9 mouse cellular contexts compared by ENCODE assay signal in the genomic region with DNA sequence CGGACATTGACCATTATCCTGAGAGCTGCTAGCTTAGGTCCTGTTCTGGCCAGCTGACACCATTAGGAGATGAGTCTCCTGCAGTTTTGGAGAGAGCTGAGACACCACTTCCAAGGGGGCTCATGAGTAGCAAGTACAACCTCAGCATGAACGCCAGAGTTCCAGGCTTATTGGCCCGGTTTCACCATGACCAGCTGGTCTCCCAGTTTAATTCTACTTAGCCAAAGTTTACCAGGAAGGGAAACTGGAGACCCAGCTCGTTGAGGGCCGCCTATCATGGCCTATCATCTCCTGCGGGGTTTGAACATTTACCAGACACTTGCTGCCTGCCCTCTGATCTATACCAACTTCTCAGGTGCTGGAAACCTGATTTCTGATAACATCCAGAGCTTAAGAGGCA. TPM values are rescaled to one million over a fixed set of nuclear protein-coding genes. Genes with fewer than 3 reads are reported as not detected.
DNase-seq lines count a peak whose midpoint lies in the region; ATAC-seq lines count a peak whose summit lies in the region.
"Had no signal": no experiment of that assay in that cellular context is flagged by ENCODE, and none has a peak within 500 bp of the region (broad histone marks: within the 10 kb centered on the region; RNA-seq: fewer than 3 reads in every experiment).

No protein-coding gene starts in this region.

- no peak overlapping the region for H3K4me2 ChIP-seq in kidney, embryonic 14.5 days (replicated peaks; ENCODE audit: low read depth, low read length)
- no peak overlapping the region for H3K4me2 ChIP-seq in embryonic facial prominence, embryonic 11.5 days (ENCODE audit: low read depth, low read length)
- no peak overlapping the region for H3K4me2 ChIP-seq in heart, embryonic 15.5 days
- no peak overlapping the region for H3K4me2 ChIP-seq in liver, embryonic 11.5 days

- H3K27ac ChIP-seq in kidney, embryonic 14.5 days (ENCODE audit: low read depth, low read length): peak overlapping the region; percentile 62
- peak overlapping the region; percentile 52 for H3K27ac ChIP-seq in embryonic facial prominence, embryonic 11.5 days (replicated peaks; ENCODE audit: low read depth, low read length)
- H3K27ac ChIP-seq in heart, embryonic 15.5 days: peak overlapping the region; percentile 63
- H3K27ac ChIP-seq in liver, embryonic 11.5 days (ENCODE audit: low read depth, low read length): peak overlapping the region; percentile 62

- DNase-seq in kidney, postnatal 14 days: no peak
- no peak for DNase-seq in embryonic facial prominence, embryonic 11.5 days (ENCODE audit: low spot score)
- DNase-seq in liver, embryonic 11.5 days (ENCODE audit: low spot score): no peak
- DNase-seq in thymus, adult 18-20 months: no peak
- DNase-seq in gastrocnemius, postnatal 4 days (ENCODE audit: low spot score in 2 of 2): no peak

- H3K36me3 ChIP-seq in kidney, embryonic 14.5 days (ENCODE audit: control insufficient read depth, insufficient read depth, low read length): peaks cover 14% of the 10 kb centered on the region; the same call in 1 of the 2 replicates
- H3K36me3 ChIP-seq in embryonic facial prominence, embryonic 11.5 days (replicated peaks; ENCODE audit: control insufficient read depth, insufficient read depth, low read depth, low read length): peaks cover 3% of the 10 kb centered on the region; the same call in 1 of the 2 replicates
- H3K36me3 ChIP-seq in heart, embryonic 15.5 days: 0 out of 2 replicates have a peak, but pooled peaks cover 3% of the 10 kb centered on the region
- H3K36me3 ChIP-seq in liver, embryonic 11.5 days (ENCODE audit: control insufficient read depth, insufficient read depth, low read length): peaks cover 10% of the 10 kb centered on the region; the same call in 1 of the 2 replicates

- ATAC-seq in kidney, embryonic 14.5 days (ENCODE audit: low FRiP score, low TSS enrichment): no peak
- no peak for ATAC-seq in embryonic facial prominence, embryonic 11.5 days (replicated peaks; ENCODE audit: insufficient number of reproducible peaks, low FRiP score, low TSS enrichment, low read depth)
- ATAC-seq in heart, embryonic 15.5 days (replicated peaks; ENCODE audit: insufficient number of reproducible peaks, insufficient read depth, low FRiP score, low read depth): no peak
- ATAC-seq in liver, embryonic 11.5 days (replicated peaks; ENCODE audit: low FRiP score): no peak
- ATAC-seq in monocyte, adult 5-6 weeks (replicated peaks; ENCODE audit: insufficient number of reproducible peaks, low FRiP score, low TSS enrichment, poor library complexity, severe bottlenecking): no peak

- H3K4me3 ChIP-seq in kidney, embryonic 14.5 days (ENCODE audit: low read length): no peak overlapping the region
- H3K4me3 ChIP-seq in embryonic facial prominence, embryonic 11.5 days (ENCODE audit: low read depth, low read length): no peak overlapping the region
- H3K4me3 ChIP-seq in heart, embryonic 15.5 days: no peak overlapping the region
- H3K4me3 ChIP-seq in liver, embryonic 11.5 days (ENCODE audit: low read depth, low read length): no peak overlapping the region
- H3K4me3 ChIP-seq: erythroblast, embryonic 14.5 days had no signal

- H3K4me1 ChIP-seq in kidney, embryonic 14.5 days (ENCODE audit: control insufficient read depth, insufficient read depth, low read length): peaks cover 84% of the 10 kb centered on the region
- peaks cover 46% of the 10 kb centered on the region for H3K4me1 ChIP-seq in embryonic facial prominence, embryonic 11.5 days (ENCODE audit: control insufficient read depth, insufficient read depth, low read length)
- peaks cover 92% of the 10 kb centered on the region for H3K4me1 ChIP-seq in heart, embryonic 15.5 days (replicated peaks)
- H3K4me1 ChIP-seq in liver, embryonic 11.5 days (replicated peaks; ENCODE audit: control insufficient read depth, insufficient read depth, low read length): peaks cover 78% of the 10 kb centered on the region

- no peaks in the 10 kb centered on the region for H3K9me3 ChIP-seq in kidney, embryonic 14.5 days (ENCODE audit: control insufficient read depth, low read length)
- H3K9me3 ChIP-seq in embryonic facial prominence, embryonic 11.5 days (replicated peaks; ENCODE audit: control insufficient read depth, low read length): no peaks in the 10 kb centered on the region
- no peaks in the 10 kb centered on the region for H3K9me3 ChIP-seq in heart, embryonic 15.5 days (replicated peaks)
- no peaks in the 10 kb centered on the region for H3K9me3 ChIP-seq in liver, embryonic 11.5 days (ENCODE audit: control insufficient read depth, low read length)

- no peak overlapping the region for H3K9ac ChIP-seq in kidney, embryonic 14.5 days (ENCODE audit: low read depth, low read length)
- no peak overlapping the region for H3K9ac ChIP-seq in embryonic facial prominence, embryonic 11.5 days (replicated peaks; ENCODE audit: low read length)
- no peak overlapping the region for H3K9ac ChIP-seq in heart, embryonic 15.5 days
- no peak overlapping the region for H3K9ac ChIP-seq in liver, embryonic 11.5 days (ENCODE audit: low read depth, low read length)

- no peaks in the 10 kb centered on the region for H3K27me3 ChIP-seq in kidney, embryonic 14.5 days (ENCODE audit: control insufficient read depth, insufficient read depth, low read length)
- H3K27me3 ChIP-seq in embryonic facial prominence, embryonic 11.5 days (ENCODE audit: control insufficient read depth, insufficient read depth, low read length): no peaks in the 10 kb centered on the region
- no peaks in the 10 kb centered on the region for H3K27me3 ChIP-seq in heart, embryonic 15.5 days
- no peaks in the 10 kb centered on the region for H3K27me3 ChIP-seq in liver, embryonic 11.5 days (replicated peaks; ENCODE audit: control insufficient read depth, insufficient read depth, low read length)

- WGBS in kidney, embryonic 14.5 days: 45% methylated on average over 6 of the region's 6 CpGs
- WGBS in embryonic facial prominence, embryonic 11.5 days: 32% methylated on average over 6 of the region's 6 CpGs
- 28% methylated on average over 6 of the region's 6 CpGs for WGBS in heart, embryonic 15.5 days
- whole genome bisulfite sequencing in liver, embryonic 11.5 days: 36% methylated on average over 6 of the region's 6 CpGs

RNA-seq across cellular contexts. Expression of gene Lasp1, which starts 8.8 kb away (rescaled TPM):
- polyA plus RNA-seq in kidney, embryonic 14.5 days (2014; fragmentation: Nextera tagmentation; extraction: Ambion mirVana): 46.9 and 57.2 TPM in 2 replicates
- polyA plus RNA-seq in embryonic facial prominence, embryonic 11.5 days (2014; fragmentation: Nextera tagmentation; extraction: Ambion mirVana): 62.6 and 67.8 TPM in 2 replicates
- 40.3 and 65.5 TPM in 2 replicates for polyA plus RNA-seq in heart, embryonic 15.5 days (2015; fragmentation: Nextera tagmentation; extraction: Ambion mirVana)
- 54.7 and 55.3 TPM in 2 replicates for polyA plus RNA-seq in liver, embryonic 11.5 days (2014; fragmentation: Nextera tagmentation; extraction: Ambion mirVana)
- total RNA-seq in monocyte, adult 5-6 weeks (2017): 199 to 392 TPM (median 246 TPM) in 3 replicates
- total RNA-seq in gastrocnemius, postnatal 4 days (2021): 10 to 100 TPM; 82.0 to 99.0 TPM

RNA-seq across cellular contexts. Expression of gene Rpl23, which starts 25.4 kb away (rescaled TPM):
- polyA plus RNA-seq in kidney, embryonic 14.5 days (2014; fragmentation: Nextera tagmentation; extraction: Ambion mirVana): 695 and 947 TPM in 2 replicates
- polyA plus RNA-seq in embryonic facial prominence, embryonic 11.5 days (2014; fragmentation: Nextera tagmentation; extraction: Ambion mirVana): 524 and 537 TPM in 2 replicates
- 286 and 399 TPM in 2 replicates for polyA plus RNA-seq in heart, embryonic 15.5 days (2015; fragmentation: Nextera tagmentation; extraction: Ambion mirVana)
- 756 and 842 TPM in 2 replicates for polyA plus RNA-seq in liver, embryonic 11.5 days (2014; fragmentation: Nextera tagmentation; extraction: Ambion mirVana)
- 1,225 to 1,795 TPM (median 1,736 TPM) in 3 replicates for total RNA-seq in monocyte, adult 5-6 weeks (2017)
- 100 to 1,000 TPM; 976 to 983 TPM for total RNA-seq in gastrocnemius, postnatal 4 days (2021)

RNA-seq across cellular contexts. Expression of gene 1700001P01Rik, which starts 31.9 kb away (rescaled TPM):
- 0.56 TPM in 1 of 2 replicates, not detected in the other for polyA plus RNA-seq in kidney, embryonic 14.5 days (2014; fragmentation: Nextera tagmentation; extraction: Ambion mirVana)
- not detected in 2 replicates for polyA plus RNA-seq in embryonic facial prominence, embryonic 11.5 days (2014; fragmentation: Nextera tagmentation; extraction: Ambion mirVana)
- 0.21 and 0.32 TPM in 2 replicates for polyA plus RNA-seq in heart, embryonic 15.5 days (2015; fragmentation: Nextera tagmentation; extraction: Ambion mirVana)
- polyA plus RNA-seq in liver, embryonic 11.5 days (2014; fragmentation: Nextera tagmentation; extraction: Ambion mirVana): 0.64 TPM in 1 of 2 replicates, not detected in the other
- total RNA-seq in monocyte, adult 5-6 weeks (2017): not detected in 3 replicates
- not detected for total RNA-seq in gastrocnemius, postnatal 4 days (2021)
- polyA plus RNA-seq: erythroblast, embryonic 14.5 days had no signal

RNA-seq across cellular contexts. Expression of gene B230217C12Rik, which starts 33.0 kb away (rescaled TPM):
- 8.6 and 11.3 TPM in 2 replicates for polyA plus RNA-seq in kidney, embryonic 14.5 days (2014; fragmentation: Nextera tagmentation; extraction: Ambion mirVana)
- polyA plus RNA-seq in embryonic facial prominence, embryonic 11.5 days (2014; fragmentation: Nextera tagmentation; extraction: Ambion mirVana): 15.4 and 20.0 TPM in 2 replicates
- 2.9 and 3.4 TPM in 2 replicates for polyA plus RNA-seq in heart, embryonic 15.5 days (2015; fragmentation: Nextera tagmentation; extraction: Ambion mirVana)
- polyA plus RNA-seq in liver, embryonic 11.5 days (2014; fragmentation: Nextera tagmentation; extraction: Ambion mirVana): 3.7 and 5.4 TPM in 2 replicates
- 0.96 to 3.0 TPM in 2 of 3 replicates, not detected in the other for total RNA-seq in monocyte, adult 5-6 weeks (2017)
- 1 to 10 TPM; 1.0 to 2.4 TPM for total RNA-seq in gastrocnemius, postnatal 4 days (2021)
- polyA plus RNA-seq: erythroblast, embryonic 14.5 days had no signal

RNA-seq across cellular contexts. Expression of gene Cwc25, which starts 41.3 kb away (rescaled TPM):
- polyA plus RNA-seq in kidney, embryonic 14.5 days (2014; fragmentation: Nextera tagmentation; extraction: Ambion mirVana): 12.6 and 13.7 TPM in 2 replicates
- 12.9 and 13.1 TPM in 2 replicates for polyA plus RNA-seq in embryonic facial prominence, embryonic 11.5 days (2014; fragmentation: Nextera tagmentation; extraction: Ambion mirVana)
- polyA plus RNA-seq in heart, embryonic 15.5 days (2015; fragmentation: Nextera tagmentation; extraction: Ambion mirVana): 9.5 and 10.5 TPM in 2 replicates
- 12.9 and 13.1 TPM in 2 replicates for polyA plus RNA-seq in liver, embryonic 11.5 days (2014; fragmentation: Nextera tagmentation; extraction: Ambion mirVana)
- 42.0 to 49.3 TPM (median 43.5 TPM) in 3 replicates for total RNA-seq in monocyte, adult 5-6 weeks (2017)
- total RNA-seq in gastrocnemius, postnatal 4 days (2021): 10 to 100 TPM; 13.4 to 13.5 TPM
